Mouse (Mus musculus): ENCODE data around the gene Gm4567. TPM values are rescaled to one million over a fixed set of nuclear protein-coding genes. Genes with fewer than 3 reads are reported as not detected.

Gene Gm4567
- polyA plus RNA-seq (2012; rRNA removed), result not detected in 2 replicates

GRCm38 (mm10) chr7:22719610-22720009 lies at the start of gene Gm4567:
Gm4567 (minus strand) TSS chr7:22719710.

DNA sequence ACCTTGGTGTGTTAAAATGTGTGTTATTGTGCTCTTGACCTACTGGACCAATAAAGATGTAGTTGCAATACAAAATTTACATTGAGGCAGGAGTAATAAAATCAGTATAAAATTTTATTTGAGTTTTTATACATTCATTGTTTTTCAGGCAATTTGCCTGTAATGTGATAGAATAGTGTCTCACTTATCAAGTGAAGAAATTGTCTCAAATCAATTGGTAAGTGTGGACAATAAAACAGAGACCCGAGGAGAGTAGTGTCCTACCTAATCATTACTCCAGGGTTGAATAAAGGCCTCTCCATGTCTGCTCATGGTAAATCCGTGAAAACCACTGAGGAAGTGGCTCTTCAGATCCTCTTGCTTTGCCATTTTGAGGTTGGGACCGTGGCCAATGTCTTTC lies 41.9 kb upstream of the Gm4567 start, which contains the start of gene Vmn1r157:
TSS of gene Vmn1r157 (plus strand) at position 301 of the 400 bp plus-strand sequence.

GRCm38 (mm10) chr7:22692217-22692616 lies 27.3 kb downstream of the Gm4567 start, which contains the start of gene Gm8693:
Gm8693 (minus strand) TSS chr7:22692317.

Other genes with a start within 250 kb of the Gm4567 start
- not detected in 2 replicates for gene Vmn1r151, start 220.0 kb downstream of the Gm4567 start, polyA plus RNA-seq (2012; rRNA removed)
- gene Vmn1r152, start 196.7 kb downstream of the Gm4567 start, polyA plus RNA-seq (2012; rRNA removed), result not detected in 2 replicates
- not detected in 2 replicates for gene Gm8677, start 184.8 kb downstream of the Gm4567 start, polyA plus RNA-seq (2012; rRNA removed)
- gene Gm4201, start 154.4 kb downstream of the Gm4567 start, polyA plus RNA-seq (2012; rRNA removed), result not detected in 2 replicates
- not detected in 2 replicates for gene Gm4565, start 131.6 kb downstream of the Gm4567 start, polyA plus RNA-seq (2012; rRNA removed)
- not detected in 2 replicates for gene Vmn1r155, start 61.7 kb downstream of the Gm4567 start, polyA plus RNA-seq (2012; rRNA removed)
- not detected in 2 replicates for gene Gm8693, start 27.4 kb downstream of the Gm4567 start, polyA plus RNA-seq (2012; rRNA removed)
- not detected in 2 replicates for gene Vmn1r157, start 42.0 kb upstream of the Gm4567 start, polyA plus RNA-seq (2012; rRNA removed)
- not detected in 2 replicates for gene Vmn1r158, start 71.1 kb upstream of the Gm4567 start, polyA plus RNA-seq (2012; rRNA removed)
- gene Vmn1r159, start 123.9 kb upstream of the Gm4567 start, polyA plus RNA-seq (2012; rRNA removed), result not detected in 2 replicates
- gene Vmn1r160, start 151.5 kb upstream of the Gm4567 start, polyA plus RNA-seq (2012; rRNA removed), result not detected in 2 replicates

Measured in colon, adult 2 months (tissue).